Mouse (Mus musculus): ENCODE measurements around the gene Naif1.

The Naif1 gene

GRCm38 (mm10) chr2:32449761-32450754 lies at the start of gene Naif1:
TSS of gene Naif1 (plus strand) at chr2:32450457.
- no peak for DNase-seq (ENCODE audit: low spot score)

- DNase-seq (ENCODE audit: low spot score), result peak; percentile 99
Observed at GRCm38 (mm10) chr2:32404663-32405062, 45.6 kb upstream of the Naif1 start.

- no peak for DNase-seq (ENCODE audit: low spot score)
Observed at GRCm38 (mm10) chr2:32407144-32407824, 43.0 kb upstream of the Naif1 start.

- peak; percentile 57 for DNase-seq (ENCODE audit: low spot score)
Observed at GRCm38 (mm10) chr2:32408429-32409424, 41.5 kb upstream of the Naif1 start.

- DNase-seq (ENCODE audit: low spot score), result no peak
Observed at GRCm38 (mm10) chr2:32411407-32411806, 38.9 kb upstream of the Naif1 start.

- DNase-seq (ENCODE audit: low spot score), result no peak
Observed at GRCm38 (mm10) chr2:32412742-32413531, 37.3 kb upstream of the Naif1 start.

- DNase-seq (ENCODE audit: low spot score), result no peak
Observed at GRCm38 (mm10) chr2:32413936-32414335, 36.3 kb upstream of the Naif1 start.

- no peak for DNase-seq (ENCODE audit: low spot score)
Observed at GRCm38 (mm10) chr2:32415801-32416200, 34.5 kb upstream of the Naif1 start.

GRCm38 (mm10) chr2:32416556-32416955 lies 33.7 kb upstream of the Naif1 start:
- no peak for DNase-seq (ENCODE audit: low spot score)

GRCm38 (mm10) chr2:32417486-32417885 lies 32.8 kb upstream of the Naif1 start:
- DNase-seq (ENCODE audit: low spot score), result no peak

GRCm38 (mm10) chr2:32418430-32419151 lies 31.7 kb upstream of the Naif1 start:
- DNase-seq (ENCODE audit: low spot score), result no peak

GRCm38 (mm10) chr2:32419359-32419758 lies 30.9 kb upstream of the Naif1 start:
- DNase-seq (ENCODE audit: low spot score), result no peak

- DNase-seq (ENCODE audit: low spot score), result no peak
Observed at GRCm38 (mm10) chr2:32420066-32420608, 30.1 kb upstream of the Naif1 start.

GRCm38 (mm10) chr2:32420647-32421046 lies 29.6 kb upstream of the Naif1 start:
- DNase-seq (ENCODE audit: low spot score), result no peak

- no peak for DNase-seq (ENCODE audit: low spot score)
Observed at GRCm38 (mm10) chr2:32421851-32422251, 28.4 kb upstream of the Naif1 start.

- peak; percentile 96 for DNase-seq (ENCODE audit: low spot score)
Observed at GRCm38 (mm10) chr2:32423481-32424331, 26.6 kb upstream of the Naif1 start.

- no peak for DNase-seq (ENCODE audit: low spot score)
Observed at GRCm38 (mm10) chr2:32424796-32425195, 25.5 kb upstream of the Naif1 start.

- no peak for DNase-seq (ENCODE audit: low spot score)
Observed at GRCm38 (mm10) chr2:32425568-32425967, 24.7 kb upstream of the Naif1 start.

- DNase-seq (ENCODE audit: low spot score), result no peak
Observed at GRCm38 (mm10) chr2:32426141-32426540, 24.1 kb upstream of the Naif1 start.

Data from embryo, embryonic 10 days (tissue).